Mouse (Mus musculus) hindlimb bud, embryonic 11.5 days (tissue): Measurements from ENCODE around the gene Lrrc25.

Experiments
- DNase-seq: peaks from one replicate; pipeline ENCODE4 v3.0.0-alpha.2; 2012; ENCODE audit warnings: low read depth, low spot score; ENCODE audit errors: extremely low spot score

Lrrc25 gene

GRCm38 (mm10) chr8:70614469-70614868 is 1.5 kb upstream of the Lrrc25 start:
- no peak for DNase-seq

GRCm38 (mm10) chr8:70615281-70615680 is 674 bp upstream of the Lrrc25 start:
- no peak for DNase-seq

GRCm38 (mm10) chr8:70616645-70617044 is 690 bp downstream of the Lrrc25 start:
- DNase-seq: no peak

- no peak for DNase-seq
Observed at GRCm38 (mm10) chr8:70617985-70618384, 2.0 kb downstream of the Lrrc25 start.

- no peak for DNase-seq
Observed at GRCm38 (mm10) chr8:70618888-70619334, 3.0 kb downstream of the Lrrc25 start.

GRCm38 (mm10) chr8:70622220-70622619 is 6.3 kb downstream of the Lrrc25 start:
- DNase-seq: no peak

GRCm38 (mm10) chr8:70625104-70625503 is 9.1 kb downstream of the Lrrc25 start:
- DNase-seq: no peak

- DNase-seq: no peak
Observed at GRCm38 (mm10) chr8:70627041-70627440, 11.1 kb downstream of the Lrrc25 start.

GRCm38 (mm10) chr8:70628986-70629490 is 13.1 kb downstream of the Lrrc25 start:
- no peak for DNase-seq

GRCm38 (mm10) chr8:70629574-70630531 is 13.9 kb downstream of the Lrrc25 start:
- no peak for DNase-seq

GRCm38 (mm10) chr8:70630532-70631381 is 14.8 kb downstream of the Lrrc25 start:
- no peak for DNase-seq

- no peak for DNase-seq
Observed at GRCm38 (mm10) chr8:70631436-70631835, 15.5 kb downstream of the Lrrc25 start.

GRCm38 (mm10) chr8:70632346-70632892 is 16.5 kb downstream of the Lrrc25 start, which contains the start of gene Gdf15:
TSS of gene Gdf15 (minus strand) at chr8:70632456.
- DNase-seq: no peak

- no peak for DNase-seq
Observed at GRCm38 (mm10) chr8:70634066-70634465, 18.1 kb downstream of the Lrrc25 start.

GRCm38 (mm10) chr8:70635527-70635926 is 19.6 kb downstream of the Lrrc25 start:
- DNase-seq: no peak

GRCm38 (mm10) chr8:70636838-70637237 is 20.9 kb downstream of the Lrrc25 start:
- no peak for DNase-seq

GRCm38 (mm10) chr8:70638752-70639151 is 22.8 kb downstream of the Lrrc25 start:
- no peak for DNase-seq

- DNase-seq: no peak
Observed at GRCm38 (mm10) chr8:70643019-70643418, 27.1 kb downstream of the Lrrc25 start.

GRCm38 (mm10) chr8:70644065-70644464 is 28.1 kb downstream of the Lrrc25 start:
- no peak for DNase-seq

- DNase-seq: no peak
Observed at GRCm38 (mm10) chr8:70645501-70646224, 29.7 kb downstream of the Lrrc25 start.
